27 mouse cellular contexts compared by ENCODE assay signal in genomic region chr16:91105481-91106051, GRCm38 (mm10). TPM values are rescaled to one million over a fixed set of nuclear protein-coding genes. Genes with fewer than 3 reads are reported as not detected.
A peak's percentile ranks its signal among the peaks of the same experiment; 100 is the strongest.
DNase-seq lines count a peak whose midpoint lies in the region; ATAC-seq lines count a peak whose summit lies in the region.
"Had no signal": no experiment of that assay in that cellular context is flagged by ENCODE, and none has a peak within 500 bp of the region (broad histone marks: within the 10 kb centered on the region; RNA-seq: fewer than 3 reads in every experiment).

No protein-coding gene starts in this region.

- H3K27ac ChIP-seq in forebrain, embryonic 16.5 days (ENCODE audit: low read length) = 0 out of 2 replicates have a peak overlapping the region, but pooled peaks have one; percentile 17
- H3K27ac ChIP-seq: heart, adult 2 months; heart, embryonic 13.5 days; hindbrain, embryonic 12.5 days; kidney, postnatal 0 days; left cerebral cortex, adult 2 months; macrophage had no signal

- WGBS in forebrain, embryonic 16.5 days = 6% methylated on average over 13 of the region's 13 CpGs

- no peak overlapping the region for H3K4me3 ChIP-seq in forebrain, embryonic 16.5 days (replicated peaks; ENCODE audit: low read length)
- H3K4me3 ChIP-seq: heart, adult 2 months; heart, embryonic 13.5 days; hindbrain, embryonic 12.5 days; left cerebral cortex, adult 2 months had no signal

- no peak overlapping the region for H3K4me2 ChIP-seq in forebrain, embryonic 16.5 days (ENCODE audit: low read length)
- H3K4me2 ChIP-seq: heart, embryonic 13.5 days; hindbrain, embryonic 12.5 days had no signal

- intact Hi-C loops in left cerebral cortex, postnatal 4 days (cut with DNase I) = no loop called here

- DNase-seq in heart, adult 11 months = peak; percentile 46
- DNase-seq in heart, postnatal 4 days = no peak
- DNase-seq in thymus, postnatal 25 days = peak; percentile 19
- no peak for DNase-seq in thymus, postnatal 14 days
- DNase-seq in left cerebral cortex, postnatal 4 days = no peak
- no peak for DNase-seq in left cerebral cortex, adult 18-20 months (ENCODE audit: low spot score in 2 of 2)
- DNase-seq: adrenal gland, adult 2 months; B cell, adult 2 months; cerebellum, adult 11-12 months; cerebellum, postnatal 10 days; gastrocnemius, postnatal 14 days; heart, adult 2 months; heart, postnatal 14 days; kidney, adult 11 months; layer of hippocampus, adult 9-11 months had no signal

- peaks cover 5% of the 10 kb centered on the region; the same call in 1 of the 2 replicates for H3K9me3 ChIP-seq in forebrain, embryonic 16.5 days (ENCODE audit: control insufficient read depth, low read length)
- H3K9me3 ChIP-seq: G1E; heart, embryonic 13.5 days had no signal

- peaks cover 22% of the 10 kb centered on the region for H3K4me1 ChIP-seq in forebrain, embryonic 16.5 days (replicated peaks; ENCODE audit: control insufficient read depth, insufficient read depth, low read length)
- H3K4me1 ChIP-seq: heart, embryonic 13.5 days; hindbrain, embryonic 12.5 days had no signal

- no peaks in the 10 kb centered on the region for H3K36me3 ChIP-seq in forebrain, embryonic 16.5 days (ENCODE audit: control insufficient read depth, insufficient read depth)
- H3K36me3 ChIP-seq: G1E; heart, embryonic 13.5 days; hindbrain, embryonic 12.5 days had no signal

- H3K9ac ChIP-seq in forebrain, embryonic 16.5 days (replicated peaks; ENCODE audit: low read depth, low read length) = no peak overlapping the region
- H3K9ac ChIP-seq: heart, embryonic 13.5 days; hindbrain, embryonic 12.5 days had no signal

- peak; percentile 74 for ATAC-seq in forebrain, embryonic 16.5 days
- ATAC-seq: lung, postnatal 0 days; Patski had no signal

- peaks cover 16% of the 10 kb centered on the region for H3K27me3 ChIP-seq in forebrain, embryonic 16.5 days (replicated peaks; ENCODE audit: control insufficient read depth, insufficient read depth, low read length)

RNA-seq across cellular contexts. Expression of gene 4932438H23Rik, which starts 10.6 kb away (rescaled TPM):
- under 1 TPM in 1 of 2 experiments, not detected in 1; 0.23 TPM for total RNA-seq in heart, postnatal 4 days (2021)
- polyA plus RNA-seq in forebrain, embryonic 16.5 days (2015; fragmentation: Nextera tagmentation; extraction: Ambion mirVana) = 0.32 and 0.39 TPM in 2 replicates
- total RNA-seq in left cerebral cortex, postnatal 4 days (2021) = under 1 TPM; 0.40 to 0.44 TPM
- 1 to 10 TPM in 1 of 2 experiments, under 1 TPM in 1; 0.75 to 1.1 TPM for total RNA-seq in left cerebral cortex, adult 18-20 months (2021)
- total RNA-seq: CH12.LX; liver, adult 2 months had no signal
- polyA plus RNA-seq: adrenal gland, adult 2 months; heart, embryonic 13.5 days; liver, adult 2 months; liver, embryonic 16.5 days; Patski had no signal

Comparison
In these comparisons a context has a peak if more than half of its experiments do, and no peak if none do; other contexts are left out.
1. DNase-seq: peak in heart, adult 11 months (single experiment) and thymus, postnatal 25 days (single experiment); none in heart, postnatal 4 days (single experiment), thymus, postnatal 14 days (single experiment), left cerebral cortex, postnatal 4 days (single experiment) and left cerebral cortex, adult 18-20 months (0 of 2).